Mouse (Mus musculus): ENCODE results near the gene Ripor1. TPM values are rescaled to one million over a fixed set of nuclear protein-coding genes. Genes with fewer than 3 reads are reported as not detected.
A peak's percentile ranks its signal among the peaks of the same experiment; 100 is the strongest.
"Not testable (repeated sequence)": the region's sequence is repeated elsewhere in the genome, so short reads cannot be mapped to it uniquely, and the experiment has no call there.

The Ripor1 gene
- polyA plus RNA-seq, 1 experiment: 31.7 TPM

- no peak for TF ChIP-seq POLR2A (IDR thresholded peaks at IDR 0.05; ENCODE audit: low read depth, low read length)
- no peak for TF ChIP-seq CTCF (IDR thresholded peaks at IDR 0.05; ENCODE audit: borderline replicate concordance, insufficient read depth, low read length)
- Histone ChIP-seq H3K4me3 (ENCODE audit: insufficient read depth, low read length) (no peak overlapping the region), H3K4me1 (ENCODE audit: control insufficient read depth, insufficient read depth, low read length) (peaks cover 8% of the 10 kb centered on the region; the same call in 1 of the 2 replicates), H3K27ac (ENCODE audit: insufficient read depth, low read length) (no peak overlapping the region)
Measured at GRCm38 (mm10) chr8:105574741-105575140, 30.3 kb upstream of the Ripor1 start.

GRCm38 (mm10) chr8:105575538-105575937 is 29.5 kb upstream of the Ripor1 start:
- H3K4me3 ChIP-seq (ENCODE audit: insufficient read depth, low read length): no peak overlapping the region
- TF ChIP-seq POLR2A (IDR thresholded peaks at IDR 0.05; ENCODE audit: low read depth, low read length): no peak
- TF ChIP-seq CTCF (IDR thresholded peaks at IDR 0.05; ENCODE audit: borderline replicate concordance, insufficient read depth, low read length): no peak
- peaks cover 9% of the 10 kb centered on the region; the same call in 1 of the 2 replicates for H3K4me1 ChIP-seq (ENCODE audit: control insufficient read depth, insufficient read depth, low read length)
- no peak overlapping the region for H3K27ac ChIP-seq (ENCODE audit: insufficient read depth, low read length)

- Histone ChIP-seq H3K4me3 (ENCODE audit: insufficient read depth, low read length) (no peak overlapping the region), H3K4me1 (ENCODE audit: control insufficient read depth, insufficient read depth, low read length) (peaks cover 4% of the 10 kb centered on the region; the same call in 1 of the 2 replicates), H3K27ac (ENCODE audit: insufficient read depth, low read length) (no peak overlapping the region)
- no peak for TF ChIP-seq CTCF (IDR thresholded peaks at IDR 0.05; ENCODE audit: borderline replicate concordance, insufficient read depth, low read length)
- no peak for TF ChIP-seq POLR2A (IDR thresholded peaks at IDR 0.05; ENCODE audit: low read depth, low read length)
Measured at GRCm38 (mm10) chr8:105579719-105580118, 25.3 kb upstream of the Ripor1 start.

GRCm38 (mm10) chr8:105592431-105592830 is 12.6 kb upstream of the Ripor1 start:
- peaks cover 11% of the 10 kb centered on the region for H3K4me1 ChIP-seq (ENCODE audit: control insufficient read depth, insufficient read depth, low read length)
- peak overlapping the region; percentile 97 for H3K27ac ChIP-seq (ENCODE audit: insufficient read depth, low read length)
- no peak for TF ChIP-seq CTCF (IDR thresholded peaks at IDR 0.05; ENCODE audit: borderline replicate concordance, insufficient read depth, low read length)
- no peak for TF ChIP-seq POLR2A (IDR thresholded peaks at IDR 0.05; ENCODE audit: low read depth, low read length)
- H3K4me3 ChIP-seq (ENCODE audit: insufficient read depth, low read length): no peak overlapping the region

- peak; percentile 66 for TF ChIP-seq POLR2A (IDR thresholded peaks at IDR 0.05; ENCODE audit: low read depth, low read length)
- no peak for TF ChIP-seq CTCF (IDR thresholded peaks at IDR 0.05; ENCODE audit: borderline replicate concordance, insufficient read depth, low read length)
- H3K4me1 ChIP-seq (ENCODE audit: control insufficient read depth, insufficient read depth, low read length): peaks cover 11% of the 10 kb centered on the region
- H3K27ac ChIP-seq (ENCODE audit: insufficient read depth, low read length): peak overlapping the region; percentile 95
- H3K4me3 ChIP-seq (ENCODE audit: insufficient read depth, low read length): peak overlapping the region; percentile 48
Measured at GRCm38 (mm10) chr8:105593859-105594258, 11.2 kb upstream of the Ripor1 start.

- H3K4me3 ChIP-seq (ENCODE audit: insufficient read depth, low read length): peak overlapping the region; percentile 48
- TF ChIP-seq POLR2A (IDR thresholded peaks at IDR 0.05; ENCODE audit: low read depth, low read length): no peak
- TF ChIP-seq CTCF (IDR thresholded peaks at IDR 0.05; ENCODE audit: borderline replicate concordance, insufficient read depth, low read length): no peak
- H3K27ac ChIP-seq (ENCODE audit: insufficient read depth, low read length): peak overlapping the region; percentile 95
- peaks cover 11% of the 10 kb centered on the region for H3K4me1 ChIP-seq (ENCODE audit: control insufficient read depth, insufficient read depth, low read length)
Measured at GRCm38 (mm10) chr8:105594451-105595242, 10.4 kb upstream of the Ripor1 start.

- H3K27ac ChIP-seq (ENCODE audit: insufficient read depth, low read length): no peak overlapping the region
Measured at GRCm38 (mm10) chr8:105596362-105597034, 8.6 kb upstream of the Ripor1 start.

GRCm38 (mm10) chr8:105598777-105599176 is 6.3 kb upstream of the Ripor1 start:
- Histone ChIP-seq H3K4me3 (ENCODE audit: insufficient read depth, low read length) (no peak overlapping the region), H3K27ac (ENCODE audit: insufficient read depth, low read length) (no peak overlapping the region), H3K4me1 (ENCODE audit: control insufficient read depth, insufficient read depth, low read length) (peaks cover 7% of the 10 kb centered on the region)
- TF ChIP-seq CTCF (IDR thresholded peaks at IDR 0.05; ENCODE audit: borderline replicate concordance, insufficient read depth, low read length) (no peak), POLR2A (IDR thresholded peaks at IDR 0.05; ENCODE audit: low read depth, low read length) (no peak)

More at GRCm38 (mm10) chr8:105596362-105597034, 8.6 kb upstream of the Ripor1 start:
- TF ChIP-seq POLR2A (IDR thresholded peaks at IDR 0.05; ENCODE audit: low read depth, low read length) (no peak), CTCF (IDR thresholded peaks at IDR 0.05; ENCODE audit: borderline replicate concordance, insufficient read depth, low read length) (peak; percentile 57; the same call in 1 of the 2 replicates)
- H3K4me3 ChIP-seq (ENCODE audit: insufficient read depth, low read length): no peak overlapping the region
- peaks cover 13% of the 10 kb centered on the region for H3K4me1 ChIP-seq (ENCODE audit: control insufficient read depth, insufficient read depth, low read length)

GRCm38 (mm10) chr8:105601301-105601700 is 3.8 kb upstream of the Ripor1 start:
- Histone ChIP-seq H3K4me3 (ENCODE audit: insufficient read depth, low read length) (no peak overlapping the region), H3K27ac (ENCODE audit: insufficient read depth, low read length) (no peak overlapping the region), H3K4me1 (ENCODE audit: control insufficient read depth, insufficient read depth, low read length) (peaks cover 2% of the 10 kb centered on the region; the same call in 1 of the 2 replicates)
- TF ChIP-seq CTCF (IDR thresholded peaks at IDR 0.05; ENCODE audit: borderline replicate concordance, insufficient read depth, low read length) (no peak), POLR2A (IDR thresholded peaks at IDR 0.05; ENCODE audit: low read depth, low read length) (no peak)

- H3K4me3 ChIP-seq (ENCODE audit: insufficient read depth, low read length); H3K27ac ChIP-seq (ENCODE audit: insufficient read depth, low read length); H3K4me1 ChIP-seq (ENCODE audit: control insufficient read depth, insufficient read depth, low read length): not testable (repeated sequence)
Measured at GRCm38 (mm10) chr8:105602540-105602939, 2.5 kb upstream of the Ripor1 start.

All from embryonic fibroblast, embryonic 13.5 days (primary cell).